In genomic region chr7:141462333-141462821, GRCm38 (mm10) we compare ENCODE assay signal across 9 mouse cellular contexts. TPM values are rescaled to one million over a fixed set of nuclear protein-coding genes. Genes with fewer than 3 reads are reported as not detected.
DNase-seq lines count a peak whose midpoint lies in the region; ATAC-seq lines count a peak whose summit lies in the region.
"Had no signal": no experiment of that assay in that cellular context is flagged by ENCODE, and none has a peak within 500 bp of the region (broad histone marks: within the 10 kb centered on the region; RNA-seq: fewer than 3 reads in every experiment).

No protein-coding gene starts in this region.

- H3K4me2 ChIP-seq in hindbrain, embryonic 15.5 days, result peak overlapping the region; percentile 74
- peak overlapping the region; percentile 75 for H3K4me2 ChIP-seq in liver, embryonic 12.5 days
- H3K4me2 ChIP-seq in neural tube, embryonic 15.5 days, result peak overlapping the region; percentile 72

- no peak overlapping the region for H3K27ac ChIP-seq in embryonic facial prominence, embryonic 10.5 days (replicated peaks)
- H3K27ac ChIP-seq in hindbrain, embryonic 15.5 days (replicated peaks), result no peak overlapping the region
- H3K27ac ChIP-seq in liver, embryonic 12.5 days, result no peak overlapping the region
- H3K27ac ChIP-seq in neural tube, embryonic 15.5 days (replicated peaks), result no peak overlapping the region

- peaks cover 50% of the 10 kb centered on the region for H3K4me1 ChIP-seq in embryonic facial prominence, embryonic 10.5 days
- peaks cover 27% of the 10 kb centered on the region for H3K4me1 ChIP-seq in hindbrain, embryonic 15.5 days (replicated peaks)
- H3K4me1 ChIP-seq in liver, embryonic 12.5 days, result peaks cover 53% of the 10 kb centered on the region
- H3K4me1 ChIP-seq in neural tube, embryonic 15.5 days, result peaks cover 32% of the 10 kb centered on the region

- no peak overlapping the region for H3K9ac ChIP-seq in hindbrain, embryonic 15.5 days
- peak overlapping the region; percentile 55; the same call in 1 of the 2 replicates for H3K9ac ChIP-seq in liver, embryonic 12.5 days
- H3K9ac ChIP-seq in neural tube, embryonic 15.5 days (replicated peaks), result no peak overlapping the region

- H3K36me3 ChIP-seq in embryonic facial prominence, embryonic 10.5 days (replicated peaks), result peaks cover 14% of the 10 kb centered on the region
- peaks cover 9% of the 10 kb centered on the region; the same call in 1 of the 2 replicates for H3K36me3 ChIP-seq in hindbrain, embryonic 15.5 days
- H3K36me3 ChIP-seq in liver, embryonic 12.5 days, result 0 out of 2 replicates have a peak, but pooled peaks cover 14% of the 10 kb centered on the region
- peaks cover 14% of the 10 kb centered on the region for H3K36me3 ChIP-seq in neural tube, embryonic 15.5 days

- peak; percentile 25 to 48 for DNase-seq in cerebellum, postnatal 25 days
- no peak for DNase-seq in cerebellum, postnatal 36 days
- peak; percentile 51 for DNase-seq in embryonic facial prominence, embryonic 10.5 days (ENCODE audit: low spot score)
- no peak for DNase-seq in spleen, adult 12 weeks (ENCODE audit: low spot score)
- DNase-seq in urinary bladder, postnatal 4 days (ENCODE audit: low spot score in 2 of 2), result no peak

- H3K27me3 ChIP-seq in embryonic facial prominence, embryonic 10.5 days (replicated peaks; ENCODE audit: low read depth, poor library complexity, severe bottlenecking), result peaks cover 96% of the 10 kb centered on the region
- H3K27me3 ChIP-seq in hindbrain, embryonic 15.5 days, result peaks cover 75% of the 10 kb centered on the region
- peaks cover 76% of the 10 kb centered on the region for H3K27me3 ChIP-seq in liver, embryonic 12.5 days (replicated peaks)
- peaks cover 78% of the 10 kb centered on the region for H3K27me3 ChIP-seq in neural tube, embryonic 15.5 days (replicated peaks)

- H3K9me3 ChIP-seq in embryonic facial prominence, embryonic 10.5 days, result no peaks in the 10 kb centered on the region
- no peaks in the 10 kb centered on the region for H3K9me3 ChIP-seq in hindbrain, embryonic 15.5 days
- H3K9me3 ChIP-seq in liver, embryonic 12.5 days (replicated peaks), result no peaks in the 10 kb centered on the region
- no peaks in the 10 kb centered on the region for H3K9me3 ChIP-seq in neural tube, embryonic 15.5 days (replicated peaks)
- H3K9me3 ChIP-seq: G1E had no signal

- peak overlapping the region; percentile 59 for H3K4me3 ChIP-seq in embryonic facial prominence, embryonic 10.5 days
- peak overlapping the region; percentile 38; the same call in 1 of the 2 replicates for H3K4me3 ChIP-seq in hindbrain, embryonic 15.5 days
- H3K4me3 ChIP-seq in liver, embryonic 12.5 days, result peak overlapping the region; percentile 53; the same call in 1 of the 2 replicates
- peak overlapping the region; percentile 35; the same call in 1 of the 2 replicates for H3K4me3 ChIP-seq in neural tube, embryonic 15.5 days (replicated peaks)

- ATAC-seq in hindbrain, embryonic 15.5 days (ENCODE audit: low FRiP score, low read depth), result no peak
- no peak for ATAC-seq in liver, embryonic 12.5 days
- no peak for ATAC-seq in neural tube, embryonic 15.5 days (ENCODE audit: low FRiP score)

- WGBS in embryonic facial prominence, embryonic 10.5 days, result 10% methylated on average over 5 of the region's 5 CpGs
- 24% methylated on average over 5 of the region's 5 CpGs for WGBS in hindbrain, embryonic 15.5 days
- 16% methylated on average over 5 of the region's 5 CpGs for WGBS in liver, embryonic 12.5 days (ENCODE audit: insufficient replicate concordance)
- WGBS in neural tube, embryonic 15.5 days, result 17% methylated on average over 5 of the region's 5 CpGs

RNA-seq across cellular contexts. Expression of gene Cracr2b, which starts 1.5 kb away (rescaled TPM):
- polyA plus RNA-seq in embryonic facial prominence, embryonic 10.5 days (2016; fragmentation: Nextera tagmentation; extraction: Ambion mirVana), result 6.6 and 8.3 TPM in 2 replicates
- polyA plus RNA-seq in hindbrain, embryonic 15.5 days (2015; fragmentation: Nextera tagmentation; extraction: Ambion mirVana), result 7.1 and 9.5 TPM in 2 replicates
- polyA plus RNA-seq in liver, embryonic 12.5 days (2016; fragmentation: Nextera tagmentation; extraction: Ambion mirVana), result 3.7 and 5.8 TPM in 2 replicates
- 7.1 and 9.6 TPM in 2 replicates for polyA plus RNA-seq in neural tube, embryonic 15.5 days (2015; fragmentation: Nextera tagmentation; extraction: Ambion mirVana)
- polyA plus RNA-seq: G1E had no signal

RNA-seq across cellular contexts. Expression of gene Cd151, which starts 4.8 kb away (rescaled TPM):
- 20.6 and 22.4 TPM in 2 replicates for polyA plus RNA-seq in embryonic facial prominence, embryonic 10.5 days (2016; fragmentation: Nextera tagmentation; extraction: Ambion mirVana)
- polyA plus RNA-seq in hindbrain, embryonic 15.5 days (2015; fragmentation: Nextera tagmentation; extraction: Ambion mirVana), result 20.6 and 20.7 TPM in 2 replicates
- 5.7 and 6.2 TPM in 2 replicates for polyA plus RNA-seq in liver, embryonic 12.5 days (2016; fragmentation: Nextera tagmentation; extraction: Ambion mirVana)
- polyA plus RNA-seq in neural tube, embryonic 15.5 days (2015; fragmentation: Nextera tagmentation; extraction: Ambion mirVana), result 23.7 and 25.1 TPM in 2 replicates

RNA-seq across cellular contexts. Expression of gene Pnpla2, which starts 7.4 kb away (rescaled TPM):
- 13.2 and 14.3 TPM in 2 replicates for polyA plus RNA-seq in embryonic facial prominence, embryonic 10.5 days (2016; fragmentation: Nextera tagmentation; extraction: Ambion mirVana)
- 19.7 and 19.8 TPM in 2 replicates for polyA plus RNA-seq in hindbrain, embryonic 15.5 days (2015; fragmentation: Nextera tagmentation; extraction: Ambion mirVana)
- polyA plus RNA-seq in liver, embryonic 12.5 days (2016; fragmentation: Nextera tagmentation; extraction: Ambion mirVana), result 16.6 and 17.8 TPM in 2 replicates
- polyA plus RNA-seq in neural tube, embryonic 15.5 days (2015; fragmentation: Nextera tagmentation; extraction: Ambion mirVana), result 17.2 and 25.7 TPM in 2 replicates

RNA-seq across cellular contexts. Expression of gene Polr2l, which starts 12.6 kb away (rescaled TPM):
- polyA plus RNA-seq in embryonic facial prominence, embryonic 10.5 days (2016; fragmentation: Nextera tagmentation; extraction: Ambion mirVana), result 84.0 and 86.0 TPM in 2 replicates
- polyA plus RNA-seq in hindbrain, embryonic 15.5 days (2015; fragmentation: Nextera tagmentation; extraction: Ambion mirVana), result 85.9 and 86.2 TPM in 2 replicates
- polyA plus RNA-seq in liver, embryonic 12.5 days (2016; fragmentation: Nextera tagmentation; extraction: Ambion mirVana), result 74.6 and 76.1 TPM in 2 replicates
- polyA plus RNA-seq in neural tube, embryonic 15.5 days (2015; fragmentation: Nextera tagmentation; extraction: Ambion mirVana), result 85.3 and 89.8 TPM in 2 replicates

RNA-seq across cellular contexts. Expression of gene Tspan4, which starts 12.7 kb away (rescaled TPM):
- 32.6 and 34.2 TPM in 2 replicates for polyA plus RNA-seq in embryonic facial prominence, embryonic 10.5 days (2016; fragmentation: Nextera tagmentation; extraction: Ambion mirVana)
- 63.2 and 66.7 TPM in 2 replicates for polyA plus RNA-seq in hindbrain, embryonic 15.5 days (2015; fragmentation: Nextera tagmentation; extraction: Ambion mirVana)
- polyA plus RNA-seq in liver, embryonic 12.5 days (2016; fragmentation: Nextera tagmentation; extraction: Ambion mirVana), result 56.1 and 60.9 TPM in 2 replicates
- polyA plus RNA-seq in neural tube, embryonic 15.5 days (2015; fragmentation: Nextera tagmentation; extraction: Ambion mirVana), result 73.0 and 77.3 TPM in 2 replicates

Comparison
In these comparisons a context has a peak if more than half of its experiments do, and no peak if none do; other contexts are left out.
1. DNase-seq: peak in cerebellum, postnatal 25 days (2 of 2) and embryonic facial prominence, embryonic 10.5 days (single experiment); none in cerebellum, postnatal 36 days (0 of 2), spleen, adult 12 weeks (single experiment) and urinary bladder, postnatal 4 days (0 of 2).
2. Peak in every context shown above with its lines, with median percentiles within 50 percentile points of each other: H3K4me3 ChIP-seq and H3K4me2 ChIP-seq.